Mouse (Mus musculus) cerebellum, postnatal 14 days (tissue): ENCODE data around the gene Mfsd4a.

Source experiments
- DNase-seq, 2 experiments: peaks; one replicate each; pipeline ENCODE4 v3.0.0; 2021; ENCODE audit warnings: mixed read lengths in 2 of 2

The Mfsd4a gene

GRCm38 (mm10) chr1:132067261-132068255, at the start of gene Mfsd4a:
TSS of gene Mfsd4a (minus strand) at chr1:132068062.
- peak; percentile 65 to 79 for DNase-seq

- peak; percentile 90 to 94 for DNase-seq
Measured at GRCm38 (mm10) chr1:132116606-132117005, 48.7 kb upstream of the Mfsd4a start.

- no peak for DNase-seq
Measured at GRCm38 (mm10) chr1:132113098-132113497, 45.2 kb upstream of the Mfsd4a start.

- no peak for DNase-seq
Measured at GRCm38 (mm10) chr1:132112426-132112825, 44.6 kb upstream of the Mfsd4a start.

GRCm38 (mm10) chr1:132111411-132111810, 43.5 kb upstream of the Mfsd4a start:
- DNase-seq, result no peak

GRCm38 (mm10) chr1:132109368-132109767, 41.5 kb upstream of the Mfsd4a start:
- no peak for DNase-seq

GRCm38 (mm10) chr1:132104353-132104752, 36.5 kb upstream of the Mfsd4a start:
- DNase-seq, result no peak

GRCm38 (mm10) chr1:132101953-132102697, 34.3 kb upstream of the Mfsd4a start:
- DNase-seq, result no peak

GRCm38 (mm10) chr1:132099775-132100174, 31.9 kb upstream of the Mfsd4a start:
- no peak for DNase-seq

GRCm38 (mm10) chr1:132099016-132099415, 31.2 kb upstream of the Mfsd4a start:
- no peak for DNase-seq

GRCm38 (mm10) chr1:132098076-132098475, 30.2 kb upstream of the Mfsd4a start:
- no peak for DNase-seq

- peak; percentile 90 to 92 for DNase-seq
Measured at GRCm38 (mm10) chr1:132095356-132096004, 27.6 kb upstream of the Mfsd4a start.

GRCm38 (mm10) chr1:132093269-132093668, 25.4 kb upstream of the Mfsd4a start:
- no peak for DNase-seq

- DNase-seq, result no peak
Measured at GRCm38 (mm10) chr1:132090266-132090665, 22.4 kb upstream of the Mfsd4a start.

GRCm38 (mm10) chr1:132089767-132090166, 21.9 kb upstream of the Mfsd4a start:
- DNase-seq, result no peak

GRCm38 (mm10) chr1:132088181-132088671, 20.4 kb upstream of the Mfsd4a start:
- peak; percentile 56 to 75 for DNase-seq

GRCm38 (mm10) chr1:132085181-132086049, 17.6 kb upstream of the Mfsd4a start:
- DNase-seq, result no peak

GRCm38 (mm10) chr1:132078413-132078812, 10.6 kb upstream of the Mfsd4a start:
- no peak for DNase-seq

GRCm38 (mm10) chr1:132075576-132075975, 7.7 kb upstream of the Mfsd4a start:
- DNase-seq, result no peak

GRCm38 (mm10) chr1:132070659-132071058, 2.8 kb upstream of the Mfsd4a start:
- DNase-seq, result no peak

- DNase-seq, result no peak
Measured at GRCm38 (mm10) chr1:132069436-132069835, 1.6 kb upstream of the Mfsd4a start.
